Mouse (Mus musculus) erythroblast, embryonic 14.5 days (primary cell): ENCODE measurements around the gene Klf7. TPM values are rescaled to one million over a fixed set of nuclear protein-coding genes. Genes with fewer than 3 reads are reported as not detected.

ENCODE experiments used
- H3K27me3 ChIP-seq: 2 replicates; pipeline ENCODE4 v1.6.1; 2012; ENCODE audit warnings: inconsistent platforms; ENCODE audit not compliant: control insufficient read depth
- H3K36me3 ChIP-seq: 2 replicates; pipeline ENCODE4 v1.6.1; 2012; ENCODE audit warnings: mild to moderate bottlenecking, inconsistent platforms; ENCODE audit not compliant: control insufficient read depth
- H3K4me1 ChIP-seq: 2 replicates; pipeline ENCODE4 v1.6.1; 2012; ENCODE audit warnings: inconsistent platforms; ENCODE audit not compliant: control insufficient read depth
- H3K4me3 ChIP-seq: replicated peaks from 2 replicates; pipeline ENCODE3; 2012; ENCODE audit warnings: moderate library complexity, mild to moderate bottlenecking, inconsistent platforms
- H3K9me3 ChIP-seq: 2 replicates; pipeline ENCODE4 v1.6.1; 2012; ENCODE audit warnings: low read length, inconsistent platforms, mixed read lengths; ENCODE audit not compliant: control insufficient read depth
- GATA1 ChIP-seq: IDR thresholded peaks from 2 replicates; pipeline ENCODE4 v1.6.1; 2012; ENCODE audit warnings: low read length, inconsistent platforms, mixed read lengths
- TAL1 ChIP-seq: IDR thresholded peaks from 3 replicates; pipeline ENCODE4 v1.6.1; 2012; ENCODE audit warnings: low read length, inconsistent platforms, mixed read lengths
- polyA plus RNA-seq: library from polyadenylated mRNA; stranded (reverse); fragments of >175 nt; gene quantifications from 2 replicates; pipeline ENCODE4 v1.2.3, GENCODE M21; 2012

The Klf7 gene
- polyA plus RNA-seq, 1 experiment: under 0.01 TPM

- Histone ChIP-seq H3K36me3 (no peaks in the 10 kb centered on the region; the same call in 1 of the 2 replicates), H3K4me1 (no peaks in the 10 kb centered on the region), H3K27me3 (no peaks in the 10 kb centered on the region), H3K4me3 (no peak overlapping the region), H3K9me3 (no peaks in the 10 kb centered on the region)
- TF ChIP-seq GATA1 (no peak), TAL1 (no peak)
Observed at GRCm38 (mm10) chr1:64038343-64038742, 83.7 kb downstream of the Klf7 start.

GRCm38 (mm10) chr1:64037800-64038199, 84.3 kb downstream of the Klf7 start:
- H3K36me3 ChIP-seq: no peaks in the 10 kb centered on the region; the same call in 1 of the 2 replicates
- H3K4me3 ChIP-seq: no peak overlapping the region
- H3K9me3 ChIP-seq: no peaks in the 10 kb centered on the region
- TF ChIP-seq TAL1 (no peak), GATA1 (no peak)
- H3K27me3 ChIP-seq: no peaks in the 10 kb centered on the region
- H3K4me1 ChIP-seq: no peaks in the 10 kb centered on the region

GRCm38 (mm10) chr1:64036881-64037452, 85.1 kb downstream of the Klf7 start:
- Histone ChIP-seq H3K9me3 (no peaks in the 10 kb centered on the region), H3K4me1 (no peaks in the 10 kb centered on the region), H3K36me3 (no peaks in the 10 kb centered on the region; the same call in 1 of the 2 replicates), H3K4me3 (no peak overlapping the region), H3K27me3 (no peaks in the 10 kb centered on the region)
- TF ChIP-seq GATA1: no peak
- TF ChIP-seq TAL1: no peak

GRCm38 (mm10) chr1:64035804-64036203, 86.3 kb downstream of the Klf7 start:
- Histone ChIP-seq H3K27me3 (no peaks in the 10 kb centered on the region), H3K4me3 (no peak overlapping the region), H3K4me1 (no peaks in the 10 kb centered on the region), H3K36me3 (no peaks in the 10 kb centered on the region; the same call in 1 of the 2 replicates), H3K9me3 (no peaks in the 10 kb centered on the region)
- TF ChIP-seq GATA1: no peak

- H3K4me1 ChIP-seq: no peaks in the 10 kb centered on the region
- H3K4me3 ChIP-seq: no peak overlapping the region
- H3K9me3 ChIP-seq: no peaks in the 10 kb centered on the region
- H3K36me3 ChIP-seq: no peaks in the 10 kb centered on the region; the same call in 1 of the 2 replicates
- TF ChIP-seq TAL1: no peak
- no peak for TF ChIP-seq GATA1
- H3K27me3 ChIP-seq: no peaks in the 10 kb centered on the region
Observed at GRCm38 (mm10) chr1:64035087-64035791, 86.8 kb downstream of the Klf7 start.

- H3K4me3 ChIP-seq: no peak overlapping the region
- no peaks in the 10 kb centered on the region for H3K27me3 ChIP-seq
- no peaks in the 10 kb centered on the region for H3K4me1 ChIP-seq
- H3K36me3 ChIP-seq: no peaks in the 10 kb centered on the region
- TF ChIP-seq TAL1 (no peak), GATA1 (no peak)
- no peaks in the 10 kb centered on the region for H3K9me3 ChIP-seq
Observed at GRCm38 (mm10) chr1:64032502-64033231, 89.4 kb downstream of the Klf7 start.

GRCm38 (mm10) chr1:64021986-64022385, 100.1 kb downstream of the Klf7 start:
- H3K36me3 ChIP-seq: no peaks in the 10 kb centered on the region
- no peak overlapping the region for H3K4me3 ChIP-seq
- no peak for TF ChIP-seq TAL1
- TF ChIP-seq GATA1: no peak
- peaks cover 13% of the 10 kb centered on the region for H3K27me3 ChIP-seq
- no peaks in the 10 kb centered on the region for H3K4me1 ChIP-seq
- H3K9me3 ChIP-seq: no peaks in the 10 kb centered on the region

GRCm38 (mm10) chr1:64020672-64021635, 101.1 kb downstream of the Klf7 start:
- no peaks in the 10 kb centered on the region for H3K36me3 ChIP-seq
- no peaks in the 10 kb centered on the region for H3K9me3 ChIP-seq
- peaks cover 13% of the 10 kb centered on the region for H3K27me3 ChIP-seq
- H3K4me1 ChIP-seq: no peaks in the 10 kb centered on the region
- no peak for TF ChIP-seq GATA1
- no peak for TF ChIP-seq TAL1
- no peak overlapping the region for H3K4me3 ChIP-seq
